Mouse (Mus musculus): Measurements from ENCODE around the gene Rad9a. TPM values are rescaled to one million over a fixed set of nuclear protein-coding genes. Genes with fewer than 3 reads are reported as not detected.
"Not testable (repeated sequence)": the region's sequence is repeated elsewhere in the genome, so short reads cannot be mapped to it uniquely, and the experiment has no call there.

Rad9a gene
- total RNA-seq (2022), result 10 to 100 TPM in 2 of 4 experiments, 1 to 10 TPM in 2; 8.7 to 11.6 (median 9.7) TPM

DNA sequence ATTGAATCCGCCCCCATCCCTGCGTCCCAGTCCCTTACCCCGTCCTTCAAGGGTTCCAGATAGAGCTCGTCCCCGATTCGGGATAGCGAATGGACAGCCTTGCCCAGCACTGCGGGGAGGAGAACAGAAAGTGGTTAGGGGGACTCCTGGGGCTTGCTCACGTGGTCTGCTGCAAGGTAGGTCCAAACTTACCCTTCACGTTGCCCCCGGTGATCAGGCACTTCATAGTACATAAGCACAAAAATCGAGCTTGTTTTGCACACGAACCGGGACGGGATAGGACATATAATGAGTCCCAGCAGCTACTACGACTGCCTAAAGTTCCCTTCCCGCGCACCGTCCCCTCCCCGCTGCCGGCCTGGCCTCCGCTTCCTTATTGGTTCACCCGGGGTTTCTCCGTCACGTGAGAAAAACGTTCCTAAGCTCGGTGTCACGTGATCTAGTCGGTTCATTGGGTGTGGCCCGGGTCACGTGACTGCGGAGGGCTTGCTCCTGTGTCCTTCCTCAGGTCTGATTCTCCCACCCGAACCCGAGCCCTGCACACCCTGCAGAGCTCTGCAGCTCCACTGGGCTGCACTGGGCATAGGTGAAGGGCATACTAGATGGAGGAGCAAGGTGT lies at the start of gene Rad9a:
TSS of gene Rad9a (minus strand) at position 372 of the 619 bp plus-strand sequence.
- peak; percentile 94 to 95 for DNase-seq (ENCODE audit: low spot score in 2 of 2)

DNA sequence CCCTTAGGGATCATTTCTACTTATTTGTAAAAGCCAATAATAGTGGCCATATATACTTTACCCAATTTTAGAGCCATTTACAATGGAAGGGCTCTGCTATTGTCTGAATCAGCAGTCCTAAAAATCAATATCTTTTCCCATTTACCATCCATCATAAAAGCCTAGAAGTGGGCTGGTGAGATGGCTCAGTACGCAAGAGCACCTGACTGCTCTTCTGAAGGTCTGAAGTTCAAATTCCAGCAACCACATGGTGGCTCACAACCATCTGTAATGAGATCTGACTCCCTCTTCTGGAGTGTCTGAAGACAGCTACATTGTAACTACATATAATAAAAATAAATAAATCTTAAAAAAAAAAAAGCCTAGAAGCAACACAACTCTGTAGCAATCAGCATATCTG lies 47.2 kb upstream of the Rad9a start:
- DNase-seq (ENCODE audit: low spot score in 2 of 2), result not testable (repeated sequence)

DNA sequence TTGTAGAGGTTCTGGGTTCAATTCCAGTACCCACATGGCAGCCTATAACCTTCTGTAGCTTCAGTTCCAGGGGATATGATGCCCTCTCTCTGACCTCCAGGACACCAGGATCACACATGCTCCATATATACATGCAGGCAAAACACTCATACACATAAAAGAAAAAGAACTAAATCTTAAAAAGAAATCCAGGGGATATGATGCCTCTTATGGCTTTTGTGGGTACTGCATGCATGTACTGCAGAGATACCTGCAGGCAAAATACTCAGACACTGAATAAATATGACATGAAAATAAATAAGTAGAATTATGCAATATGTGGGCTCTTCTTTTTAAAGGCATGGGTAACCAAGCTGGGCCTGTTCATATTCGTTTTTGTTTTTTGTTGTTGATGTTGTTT lies 45.5 kb upstream of the Rad9a start:
- DNase-seq (ENCODE audit: low spot score in 2 of 2), result no peak

DNA sequence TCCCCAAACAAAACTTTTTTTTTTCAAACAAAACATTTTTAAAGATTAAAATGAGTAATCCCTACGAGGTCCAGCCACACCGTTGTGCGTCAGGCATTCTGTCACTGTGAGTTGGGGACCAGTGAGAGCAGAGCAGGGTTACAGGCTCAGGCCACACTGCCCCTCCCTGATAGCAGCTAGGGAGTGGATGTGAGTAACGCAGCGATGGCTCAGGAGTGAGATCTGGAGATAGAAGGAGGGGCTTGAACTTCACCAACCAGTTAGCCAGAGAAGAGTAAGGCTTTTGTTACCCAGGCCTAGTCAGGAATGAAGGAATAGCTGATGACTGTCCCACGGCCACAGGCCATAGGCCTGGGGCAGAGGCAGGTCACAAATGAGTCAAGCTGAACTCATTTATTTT lies 43.3 kb upstream of the Rad9a start:
- DNase-seq (ENCODE audit: low spot score in 2 of 2), result no peak

DNA sequence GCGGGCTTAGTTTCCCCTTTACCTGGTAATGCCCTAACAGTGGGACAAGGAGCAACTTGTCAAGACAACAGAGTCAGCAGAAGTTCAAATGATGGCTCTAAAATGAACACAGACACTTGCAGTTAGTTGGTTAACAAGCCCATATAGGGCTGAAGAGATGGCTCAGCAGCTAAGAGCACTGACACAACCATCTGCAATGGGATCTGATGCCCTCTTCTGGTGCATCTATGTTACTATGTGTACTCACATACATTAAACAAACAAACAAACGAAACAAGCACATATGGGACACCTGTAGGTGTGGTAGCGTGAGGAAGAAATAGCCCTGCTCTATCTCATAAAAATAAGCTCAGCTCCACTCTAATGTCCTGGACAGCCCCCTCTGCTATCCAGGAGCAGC lies 41.0 kb upstream of the Rad9a start:
- DNase-seq (ENCODE audit: low spot score in 2 of 2), result no peak

DNA sequence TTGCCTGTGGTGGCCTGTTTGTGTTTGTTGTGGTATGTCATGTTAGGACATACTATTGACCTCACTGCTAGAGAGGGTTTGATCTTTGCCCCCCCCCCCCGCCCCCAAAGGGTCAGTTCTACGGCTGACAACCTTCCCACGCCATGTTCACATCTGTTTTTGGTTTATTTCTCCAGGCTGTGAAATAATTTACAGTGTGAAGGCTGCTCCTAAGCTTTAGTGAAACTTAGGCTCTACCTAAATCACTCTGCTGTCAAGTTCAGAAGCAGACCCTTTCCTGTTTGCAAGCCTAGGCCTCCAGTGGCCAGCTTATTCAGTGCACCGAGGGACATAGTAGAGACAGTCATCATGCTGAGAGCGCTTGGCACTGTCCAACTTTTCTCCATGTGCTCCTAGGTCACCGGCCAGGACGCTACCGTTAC lies 38.8 kb upstream of the Rad9a start:
- DNase-seq (ENCODE audit: low spot score in 2 of 2), result no peak

DNA sequence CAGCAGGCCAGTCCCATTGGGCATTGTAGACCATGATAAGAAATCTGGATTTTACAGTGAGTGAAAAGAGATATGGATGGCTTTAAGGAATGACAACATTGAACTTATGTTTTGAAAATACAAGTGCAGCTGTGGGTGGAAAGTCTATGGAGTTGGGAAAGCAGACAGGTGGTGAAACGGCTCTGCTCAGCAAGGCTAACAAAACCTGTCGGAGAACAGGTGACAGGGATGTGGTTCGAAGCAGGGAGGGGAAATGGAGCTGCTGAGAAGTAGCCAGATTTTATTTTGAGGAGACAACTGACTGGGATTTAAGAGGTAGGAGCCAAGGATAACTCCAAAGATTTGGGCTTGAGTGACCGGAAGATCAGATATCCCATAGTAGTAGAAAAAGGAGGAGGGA lies 33.1 kb upstream of the Rad9a start:
- DNase-seq (ENCODE audit: low spot score in 2 of 2), result no peak

DNA sequence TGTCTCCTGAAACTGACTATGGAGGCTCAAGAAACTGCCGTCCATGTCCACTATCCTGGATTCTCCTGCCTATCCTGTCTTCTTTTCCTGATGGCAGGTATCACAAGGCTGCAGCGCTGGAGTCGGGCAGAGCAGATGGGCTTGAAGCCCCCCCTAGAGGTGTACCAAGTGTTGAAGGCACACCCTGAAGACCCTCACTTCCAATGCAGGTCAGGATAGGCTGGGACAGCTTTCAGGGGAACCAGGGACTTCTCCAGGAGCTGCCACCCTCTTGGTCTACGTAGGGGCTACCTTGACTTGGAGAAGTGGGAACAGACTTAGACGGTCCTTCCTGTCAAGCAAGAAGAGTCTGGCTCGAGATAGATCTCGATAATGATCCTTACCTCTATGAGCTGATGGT lies 31.2 kb upstream of the Rad9a start:
- DNase-seq (ENCODE audit: low spot score in 2 of 2), result no peak

DNA sequence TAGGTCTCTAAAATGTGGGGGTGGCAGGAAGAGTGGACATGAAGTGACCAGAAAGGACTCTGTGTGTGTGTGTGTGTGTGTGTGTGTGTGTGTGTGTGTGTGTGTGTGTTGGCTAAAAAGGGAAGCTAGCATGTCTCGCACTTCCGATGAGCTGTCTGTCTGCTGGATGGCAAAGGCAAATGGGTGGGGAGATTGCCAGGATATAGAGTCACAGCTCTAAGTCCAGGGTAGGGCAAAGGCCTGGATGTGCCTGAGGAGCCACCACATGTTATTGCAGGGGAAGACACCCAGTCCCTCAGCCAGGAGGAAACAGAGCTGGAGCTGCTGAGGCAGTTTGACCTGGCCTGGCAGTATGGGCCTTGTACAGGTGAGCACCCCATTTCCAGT lies 30.7 kb upstream of the Rad9a start:
- DNase-seq (ENCODE audit: low spot score in 2 of 2), result peak in 1 of 2 experiments; percentile 45

DNA sequence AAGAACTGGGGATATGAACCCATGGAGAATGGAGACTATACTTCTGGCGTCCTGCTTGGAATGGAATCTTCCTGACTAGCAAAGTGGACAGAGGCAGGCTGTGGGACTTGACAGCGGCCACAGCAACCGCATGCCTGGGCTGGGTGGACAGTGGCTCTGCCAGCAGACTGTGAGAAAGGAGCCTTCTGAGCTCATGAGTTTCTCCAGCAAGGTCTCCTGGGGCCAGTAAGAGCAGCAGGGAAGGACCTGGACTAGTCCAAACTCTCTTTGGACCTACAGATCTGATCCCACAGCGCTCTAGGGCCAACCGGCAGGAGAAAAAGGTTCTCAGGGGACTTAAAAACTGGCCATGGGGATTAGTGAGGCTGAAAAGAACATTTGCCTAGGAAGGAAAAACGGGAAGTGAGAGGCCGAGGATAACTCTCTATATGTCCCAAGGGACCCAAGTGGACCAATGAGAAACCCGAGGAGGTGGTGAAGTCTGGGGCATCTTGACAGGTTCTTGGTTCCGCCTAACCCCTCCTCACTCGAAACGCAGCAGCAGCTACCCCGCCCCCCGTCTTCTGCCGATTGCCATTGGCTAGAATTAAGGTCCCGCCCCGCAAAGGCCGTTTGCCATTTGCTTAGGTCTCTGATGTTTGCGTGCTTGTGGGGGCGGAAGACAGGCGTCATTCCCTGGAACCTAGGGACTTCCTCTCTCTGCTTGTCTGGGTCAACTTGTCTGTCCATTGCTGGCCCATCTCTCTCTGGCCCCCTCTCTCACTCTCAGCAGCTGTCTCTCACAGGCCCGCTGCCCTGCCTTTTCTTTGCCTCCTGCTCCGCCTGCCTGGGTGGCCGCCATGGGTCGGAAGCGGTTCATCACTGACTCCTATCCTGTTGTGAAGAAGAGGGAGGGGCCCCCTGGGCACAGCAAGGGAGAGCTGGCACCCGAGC lies 30.1 kb upstream of the Rad9a start, which contains the start of gene Pold4:
TSS of gene Pold4 (plus strand) at position 647 of the 933 bp plus-strand sequence.
- peak; percentile 97 for DNase-seq (ENCODE audit: low spot score in 2 of 2)

DNA sequence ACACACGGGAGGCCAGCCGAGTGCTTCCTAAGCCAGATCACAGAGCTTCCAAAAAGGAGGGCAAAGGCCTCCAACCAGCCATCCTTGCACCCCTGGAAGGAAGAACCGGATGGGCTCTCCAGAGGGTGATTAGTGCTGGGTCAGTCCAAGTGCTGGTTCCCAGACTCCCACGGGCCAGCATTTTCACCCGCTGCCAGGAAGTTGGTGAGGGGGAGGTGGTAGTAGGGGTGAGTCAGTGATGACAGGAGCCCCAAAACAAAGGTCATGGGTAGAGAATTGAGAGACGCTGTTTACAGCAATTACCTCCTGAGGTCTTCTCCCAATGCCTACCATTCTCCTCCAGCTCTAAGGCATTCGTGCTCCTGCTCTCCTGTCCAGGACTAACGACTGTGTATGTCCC lies 29.0 kb upstream of the Rad9a start:
- no peak for DNase-seq (ENCODE audit: low spot score in 2 of 2)

DNA sequence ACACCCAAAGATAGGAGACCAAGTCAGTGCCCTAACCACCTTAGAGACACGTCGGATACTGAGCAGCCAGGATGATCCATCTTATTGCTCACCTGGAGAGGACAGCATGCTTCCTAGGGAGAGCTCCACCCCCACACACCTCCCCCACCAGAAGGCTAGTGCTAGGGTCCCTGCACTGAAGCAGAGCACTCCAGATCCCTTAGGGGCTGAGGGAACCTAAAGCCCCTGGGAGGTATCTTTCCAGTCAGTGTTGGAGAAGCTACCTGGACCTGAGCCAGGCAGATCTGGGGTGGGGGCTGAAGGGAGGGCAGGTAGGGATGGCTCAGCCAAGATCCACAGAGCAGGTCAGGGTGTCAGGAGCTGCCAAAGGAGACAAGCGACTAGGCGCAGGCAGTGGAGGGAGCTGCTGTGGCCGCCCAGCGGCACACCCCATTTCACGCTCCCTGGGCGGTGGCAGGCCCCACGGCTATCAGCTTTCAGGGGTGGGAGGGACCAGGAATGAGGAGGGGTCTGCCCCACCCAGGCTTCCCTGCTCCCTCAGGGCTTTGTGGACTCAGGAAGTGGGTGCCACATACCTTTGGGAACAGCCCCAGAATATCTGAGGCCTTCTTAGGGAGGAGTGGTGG lies 28.1 kb upstream of the Rad9a start:
- DNase-seq (ENCODE audit: low spot score in 2 of 2), result no peak

DNA sequence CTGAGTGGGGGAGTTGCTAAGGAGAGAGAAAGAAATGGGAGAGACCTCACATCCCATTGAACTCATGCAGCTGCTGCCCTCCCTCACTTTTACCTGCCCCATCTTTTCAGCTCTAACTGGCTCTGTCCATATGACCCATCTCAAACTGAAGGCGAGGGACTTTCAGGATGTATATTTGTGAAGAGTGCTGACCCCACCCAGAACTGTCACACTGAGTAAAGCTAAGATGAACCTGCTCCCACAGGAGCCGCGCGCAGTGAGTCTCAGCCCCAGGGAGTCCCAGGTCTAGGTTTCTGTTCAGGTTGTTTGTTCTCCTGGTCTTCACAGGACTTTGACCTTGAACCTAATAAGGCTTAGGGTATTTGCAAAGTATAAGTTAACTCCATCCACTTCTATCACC lies 27.4 kb upstream of the Rad9a start:
- no peak for DNase-seq (ENCODE audit: low spot score in 2 of 2)

DNA sequence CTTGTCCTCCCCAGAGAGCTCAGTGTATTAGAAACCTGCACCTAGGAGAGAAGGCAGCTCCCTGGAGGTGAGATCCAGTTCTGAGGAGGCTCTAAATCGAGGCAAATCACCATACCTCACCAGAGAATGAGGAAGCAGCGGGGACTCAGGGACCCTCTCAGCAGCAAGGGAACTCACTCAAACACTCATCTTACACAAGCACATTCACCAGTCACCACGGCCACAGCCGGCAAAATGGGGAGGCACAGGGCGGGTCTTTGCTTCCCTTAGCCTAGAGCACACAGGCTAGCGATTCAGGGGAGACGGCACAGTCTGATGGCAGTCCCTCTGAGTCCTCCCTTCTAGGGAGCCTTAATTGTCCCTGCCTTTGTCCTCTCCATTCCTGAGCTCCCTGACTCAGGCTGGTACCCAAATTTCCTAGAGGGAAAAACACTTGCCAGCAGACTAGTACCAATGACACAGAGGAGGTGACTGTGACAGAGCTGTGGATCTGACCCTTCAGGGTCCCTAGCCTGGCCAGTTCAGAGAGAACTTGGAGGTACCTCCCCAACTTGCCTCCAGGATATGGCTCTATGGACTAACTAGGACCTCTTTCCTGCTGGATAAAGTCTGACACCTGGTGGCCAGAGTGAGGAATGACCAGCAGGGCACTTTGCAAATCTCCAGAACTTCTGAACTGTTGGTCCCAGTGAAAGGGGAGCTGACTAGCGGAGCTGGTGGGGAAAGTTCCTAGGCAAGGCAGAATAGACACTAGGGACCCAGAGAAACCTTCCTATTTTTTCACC lies 26.6 kb upstream of the Rad9a start:
- peak; percentile 60 to 71 for DNase-seq (ENCODE audit: low spot score in 2 of 2)

DNA sequence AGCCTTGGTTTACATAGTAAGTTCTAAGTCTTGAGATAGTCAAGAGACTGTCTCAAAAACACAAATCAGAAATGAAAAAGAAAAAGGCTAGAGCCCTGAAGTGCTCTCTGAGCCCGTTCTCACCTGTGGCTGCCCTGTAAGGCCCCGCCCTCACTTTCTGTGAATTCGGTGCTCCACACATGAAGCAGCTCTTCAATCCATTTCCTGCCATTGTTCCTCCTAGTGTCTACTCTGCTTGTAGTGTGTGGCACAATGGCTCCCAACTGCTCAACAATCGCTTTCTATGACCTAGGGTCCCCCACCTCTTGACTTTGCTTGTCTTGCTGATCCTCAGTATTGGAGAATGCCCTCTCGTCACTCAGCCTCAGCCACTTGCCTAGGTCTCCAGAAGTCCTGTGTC lies 26.0 kb upstream of the Rad9a start:
- DNase-seq (ENCODE audit: low spot score in 2 of 2), result no peak

DNA sequence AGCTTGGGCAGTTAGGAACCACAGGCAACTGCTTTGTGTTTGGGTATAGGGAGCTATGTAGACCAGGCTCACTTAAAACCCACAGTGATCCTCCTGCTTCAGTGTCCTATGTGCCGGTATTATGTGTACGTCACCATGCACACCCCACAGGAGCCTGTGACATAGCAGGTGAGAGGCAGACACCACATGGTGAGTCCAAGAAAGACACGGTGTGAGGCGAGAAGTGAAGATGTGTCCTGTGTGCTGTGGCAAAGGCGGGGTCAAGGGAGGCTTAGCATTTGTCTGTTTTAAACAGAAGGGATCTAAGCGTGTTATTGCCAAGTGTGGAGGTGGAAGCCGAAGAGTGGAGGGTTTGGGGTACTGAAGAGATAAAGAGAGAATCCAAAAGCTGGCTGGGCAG lies 25.3 kb upstream of the Rad9a start:
- DNase-seq (ENCODE audit: low spot score in 2 of 2), result no peak

DNA sequence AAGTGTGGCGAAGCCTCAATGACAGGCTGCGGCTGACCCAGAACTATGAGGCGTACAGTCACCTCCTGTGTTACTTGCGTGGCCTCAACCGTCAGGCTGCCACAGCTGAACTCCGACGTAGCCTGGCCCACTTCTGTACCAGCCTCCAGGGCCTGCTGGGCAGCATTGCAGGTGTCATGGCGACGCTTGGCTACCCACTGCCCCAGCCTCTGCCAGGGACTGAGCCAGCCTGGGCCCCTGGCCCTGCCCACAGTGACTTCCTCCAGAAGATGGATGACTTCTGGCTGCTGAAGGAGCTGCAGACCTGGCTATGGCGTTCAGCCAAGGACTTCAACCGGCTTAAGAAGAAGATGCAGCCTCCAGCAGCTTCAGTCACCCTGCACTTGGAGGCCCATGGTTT lies 20.7 kb upstream of the Rad9a start:
- no peak for DNase-seq (ENCODE audit: low spot score in 2 of 2)

DNA sequence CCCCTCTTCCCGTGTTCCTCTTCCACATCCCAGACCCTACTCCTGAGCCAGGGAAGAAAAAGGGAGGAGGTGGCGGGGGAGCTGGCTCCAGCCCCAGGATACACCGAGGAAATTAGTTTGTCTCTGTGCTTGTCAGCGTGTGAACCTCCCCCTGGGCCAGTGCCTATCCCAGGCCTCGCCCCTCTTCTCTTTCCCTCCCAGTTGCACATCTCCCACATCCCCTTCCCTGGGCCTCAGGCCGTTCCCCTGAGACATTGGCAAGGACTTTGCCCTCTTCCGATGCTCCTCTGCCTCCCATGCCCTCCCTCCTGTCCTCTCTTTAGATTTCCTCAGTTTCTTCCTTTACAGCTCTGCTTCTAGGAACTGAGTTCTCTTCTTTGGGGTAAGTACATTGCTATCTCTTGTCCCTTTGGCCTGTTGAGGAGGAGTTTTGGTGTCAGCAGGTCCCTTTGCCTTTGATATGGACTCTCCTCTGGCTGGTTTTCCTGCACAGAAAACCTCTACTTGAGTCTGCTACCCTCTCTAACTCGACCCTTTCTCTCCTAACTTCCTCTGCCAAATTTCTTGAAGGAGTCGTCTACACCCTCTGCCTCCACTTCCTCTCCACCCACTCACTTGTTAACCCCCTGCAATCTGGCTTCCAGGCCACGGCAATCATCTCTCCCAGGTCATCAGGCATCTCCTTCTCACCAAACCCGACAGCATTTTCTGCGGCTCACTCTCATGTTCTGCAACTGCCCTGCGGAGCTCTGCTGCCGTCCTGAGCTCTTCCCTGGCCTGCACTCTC lies 19.7 kb upstream of the Rad9a start:
- no peak for DNase-seq (ENCODE audit: low spot score in 2 of 2)

DNA sequence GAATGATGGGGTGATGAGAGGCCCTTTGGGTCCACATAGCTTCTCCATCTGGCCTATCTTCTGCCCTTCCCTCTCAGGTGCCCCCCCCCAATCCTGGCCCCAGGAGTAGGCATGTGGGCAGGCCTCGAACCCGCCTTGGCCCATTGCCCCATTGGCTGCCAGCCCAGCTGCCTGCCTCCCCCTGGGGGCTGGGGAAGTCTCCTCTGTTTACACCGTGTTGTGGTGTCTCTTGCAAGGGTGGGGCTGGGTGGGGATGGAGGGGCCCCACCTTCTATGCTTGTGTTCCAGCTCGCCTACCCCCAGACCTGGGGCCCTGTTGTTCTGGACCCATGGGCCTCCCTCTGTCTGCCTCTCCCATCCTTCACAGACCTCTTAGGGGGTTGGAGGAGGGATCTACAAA lies 19.0 kb upstream of the Rad9a start:
- no peak for DNase-seq (ENCODE audit: low spot score in 2 of 2)

DNA sequence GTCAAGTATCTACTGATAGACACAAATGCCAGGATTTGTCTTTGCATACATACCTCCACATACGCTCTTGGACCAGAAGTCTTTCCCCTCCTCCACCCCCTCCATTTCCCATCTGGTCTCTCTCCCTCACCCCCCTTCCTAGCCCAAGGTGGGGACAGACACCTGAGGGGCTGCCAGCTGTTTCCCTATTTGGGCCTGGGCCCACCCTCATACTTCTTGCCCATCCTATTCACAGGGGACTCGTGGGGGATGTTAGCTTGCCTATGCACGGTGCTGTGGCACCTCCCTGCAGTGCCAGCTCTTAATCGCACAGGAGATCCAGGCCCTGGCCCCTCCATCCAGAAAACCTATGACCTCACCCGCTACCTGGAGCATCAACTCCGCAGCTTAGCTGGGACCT lies 18.5 kb upstream of the Rad9a start:
- no peak for DNase-seq (ENCODE audit: low spot score in 2 of 2)

DNA sequence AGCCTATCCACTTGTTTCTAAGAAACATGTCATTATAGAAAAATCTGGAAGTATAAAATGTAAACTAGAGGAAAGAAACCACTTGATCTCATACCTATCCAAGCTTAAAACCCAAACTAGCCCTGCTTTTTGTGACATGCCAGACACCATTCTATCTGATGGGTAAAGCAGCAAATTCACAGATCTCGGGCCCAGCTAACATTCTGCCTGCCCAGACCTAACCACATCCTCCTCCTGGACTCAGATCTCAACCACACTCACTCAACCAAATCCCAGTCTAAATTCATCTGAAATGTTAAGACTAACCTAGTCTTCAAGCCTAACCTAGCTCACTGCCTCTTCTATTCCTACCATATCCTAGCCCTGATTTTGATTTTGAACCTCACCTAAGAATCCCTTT lies 17.3 kb upstream of the Rad9a start:
- no peak for DNase-seq (ENCODE audit: low spot score in 2 of 2)

All from layer of hippocampus, adult 8-10 months (tissue).